Comparison of ENCODE assay signal across 15 mouse cellular contexts in the genomic region with DNA sequence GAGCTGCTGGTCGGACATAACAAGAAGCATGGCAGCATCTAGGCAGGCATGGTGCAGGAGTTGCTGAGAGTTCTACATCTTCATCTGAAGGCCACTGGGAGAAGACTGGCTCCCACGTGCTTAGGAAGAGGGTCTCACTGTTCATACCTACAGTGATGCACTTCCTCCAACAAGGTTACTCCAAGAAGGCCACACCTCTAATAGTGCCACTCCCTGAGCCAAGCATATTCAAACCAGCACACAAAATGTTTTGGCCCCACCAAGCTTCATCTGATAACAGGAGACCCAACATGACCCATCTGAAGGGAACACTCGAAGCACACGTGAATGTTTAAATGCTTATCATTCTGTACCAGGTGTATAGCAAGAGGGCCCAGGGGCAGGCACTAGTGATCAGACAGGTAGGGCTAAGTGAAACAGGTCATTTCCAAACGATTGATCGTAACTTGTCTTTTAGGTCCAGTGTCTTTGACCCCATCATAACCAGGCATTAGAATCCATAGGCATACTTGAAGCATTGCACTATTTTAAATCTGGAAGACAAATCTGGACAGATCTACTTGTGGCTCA. TPM values are rescaled to one million over a fixed set of nuclear protein-coding genes. Genes with fewer than 3 reads are reported as not detected.
DNase-seq lines count a peak whose midpoint lies in the region; ATAC-seq and TF ChIP-seq lines count a peak whose summit lies in the region.
"Had no signal": no experiment of that assay in that cellular context is flagged by ENCODE, and none has a peak within 500 bp of the region (broad histone marks: within the 10 kb centered on the region; RNA-seq: fewer than 3 reads in every experiment).

No protein-coding gene starts in this region.

- no peak for DNase-seq in liver, postnatal 0 days
- no peak for DNase-seq in lung, postnatal 0 days (ENCODE audit: low spot score)
- DNase-seq in lung, postnatal 4 days, result no peak
- DNase-seq in yolk sac, embryonic 10.5 days (ENCODE audit: low spot score), result no peak
- no peak for DNase-seq in B cell, adult 2 months

- no peak overlapping the region for H3K27ac ChIP-seq in liver, embryonic 12.5 days
- H3K27ac ChIP-seq in liver, postnatal 0 days (ENCODE audit: low read depth), result no peak overlapping the region
- no peak overlapping the region for H3K27ac ChIP-seq in lung, postnatal 0 days (ENCODE audit: low read length)
- no peak overlapping the region for H3K27ac ChIP-seq in ES-Bruce4 (ENCODE audit: insufficient read depth, low read length)
- H3K27ac ChIP-seq in intestine, embryonic 16.5 days (ENCODE audit: low read length), result no peak overlapping the region
- H3K27ac ChIP-seq: embryonic facial prominence, embryonic 13.5 days; forebrain, embryonic 10.5 days; limb, embryonic 12.5 days; midbrain, embryonic 15.5 days had no signal

- TF ChIP-seq CTCF in liver, postnatal 0 days (IDR thresholded peaks at IDR 0.05; ENCODE audit: low read depth), result no peak
- no peak for TF ChIP-seq CTCF in lung, postnatal 0 days (IDR thresholded peaks at IDR 0.05)
- no peak for TF ChIP-seq CTCF in ES-Bruce4 (IDR thresholded peaks at IDR 0.05; ENCODE audit: low read depth, low read length)

- no peak for TF ChIP-seq EP300 in liver, postnatal 0 days (IDR thresholded peaks at IDR 0.05; ENCODE audit: low read depth)
- no peak for TF ChIP-seq EP300 in lung, postnatal 0 days (IDR thresholded peaks at IDR 0.05)
- TF ChIP-seq EP300 in ES-Bruce4 (IDR thresholded peaks at IDR 0.05; ENCODE audit: insufficient read depth, low read depth, low read length), result no peak

- WGBS in liver, embryonic 12.5 days (ENCODE audit: insufficient replicate concordance), result 60% methylated on average over 6 of the region's 6 CpGs
- 67% methylated on average over 6 of the region's 6 CpGs for WGBS in liver, postnatal 0 days (ENCODE audit: insufficient replicate concordance)
- 69% methylated on average over 6 of the region's 6 CpGs for WGBS in lung, postnatal 0 days
- 73% methylated on average over 6 of the region's 6 CpGs for WGBS in intestine, embryonic 16.5 days

- H3K9me3 ChIP-seq in liver, embryonic 12.5 days (replicated peaks), result no peaks in the 10 kb centered on the region
- H3K9me3 ChIP-seq in liver, postnatal 0 days (ENCODE audit: low read length), result no peaks in the 10 kb centered on the region
- H3K9me3 ChIP-seq in lung, postnatal 0 days (ENCODE audit: low read length), result no peaks in the 10 kb centered on the region
- no peaks in the 10 kb centered on the region for H3K9me3 ChIP-seq in ES-Bruce4 (replicated peaks; ENCODE audit: control insufficient read depth, insufficient read depth, low read length, poor library complexity, severe bottlenecking)
- H3K9me3 ChIP-seq in intestine, embryonic 16.5 days (ENCODE audit: control insufficient read depth, low read length), result no peaks in the 10 kb centered on the region
- H3K9me3 ChIP-seq: embryonic facial prominence, embryonic 13.5 days; forebrain, embryonic 10.5 days; limb, embryonic 12.5 days; midbrain, embryonic 15.5 days had no signal

- ATAC-seq in liver, embryonic 12.5 days, result no peak
- no peak for ATAC-seq in liver, postnatal 0 days
- ATAC-seq in lung, postnatal 0 days, result 0 out of 2 replicates have a peak, but pooled peaks have one; percentile 16
- peak; percentile 50 for ATAC-seq in intestine, embryonic 16.5 days

- H3K4me3 ChIP-seq in liver, embryonic 12.5 days, result no peak overlapping the region
- no peak overlapping the region for H3K4me3 ChIP-seq in liver, postnatal 0 days (ENCODE audit: low read depth, low read length)
- H3K4me3 ChIP-seq in lung, postnatal 0 days (ENCODE audit: low read depth, low read length), result no peak overlapping the region
- peak overlapping the region; percentile 9; the same call in 1 of the 2 replicates for H3K4me3 ChIP-seq in ES-Bruce4 (ENCODE audit: low read depth, low read length)
- no peak overlapping the region for H3K4me3 ChIP-seq in intestine, embryonic 16.5 days (ENCODE audit: low read length)
- H3K4me3 ChIP-seq: embryonic facial prominence, embryonic 13.5 days; forebrain, embryonic 10.5 days; limb, embryonic 12.5 days; midbrain, embryonic 15.5 days; myocyte had no signal

- H3K36me3 ChIP-seq in liver, embryonic 12.5 days, result no peaks in the 10 kb centered on the region
- H3K36me3 ChIP-seq in liver, postnatal 0 days (replicated peaks; ENCODE audit: insufficient read depth, low read length), result no peaks in the 10 kb centered on the region
- no peaks in the 10 kb centered on the region for H3K36me3 ChIP-seq in lung, postnatal 0 days (ENCODE audit: insufficient read depth, low read length)
- H3K36me3 ChIP-seq in ES-Bruce4 (ENCODE audit: control insufficient read depth, insufficient read depth, low read length, poor library complexity, severe bottlenecking), result no peaks in the 10 kb centered on the region
- no peaks in the 10 kb centered on the region for H3K36me3 ChIP-seq in intestine, embryonic 16.5 days (ENCODE audit: control insufficient read depth, insufficient read depth, low read length)
- H3K36me3 ChIP-seq: embryonic facial prominence, embryonic 13.5 days; forebrain, embryonic 10.5 days; limb, embryonic 12.5 days; midbrain, embryonic 15.5 days had no signal

- 0 out of 2 replicates have a peak overlapping the region, but pooled peaks have one; percentile 5 for H3K4me2 ChIP-seq in liver, embryonic 12.5 days
- H3K4me2 ChIP-seq in liver, postnatal 0 days (ENCODE audit: low read depth, low read length), result no peak overlapping the region
- no peak overlapping the region for H3K4me2 ChIP-seq in lung, postnatal 0 days (replicated peaks; ENCODE audit: low read depth, low read length)
- H3K4me2 ChIP-seq in intestine, embryonic 16.5 days (ENCODE audit: low read depth, low read length), result peak overlapping the region; percentile 19; the same call in 1 of the 2 replicates
- H3K4me2 ChIP-seq: embryonic facial prominence, embryonic 13.5 days; limb, embryonic 12.5 days; liver, embryonic 11.5 days; midbrain, embryonic 15.5 days had no signal

- H3K27me3 ChIP-seq in liver, embryonic 12.5 days (replicated peaks), result no peaks in the 10 kb centered on the region; the same call in 1 of the 2 replicates
- 0 out of 2 replicates have a peak, but pooled peaks cover 3% of the 10 kb centered on the region for H3K27me3 ChIP-seq in liver, postnatal 0 days (ENCODE audit: insufficient read depth, low read length)
- no peaks in the 10 kb centered on the region for H3K27me3 ChIP-seq in lung, postnatal 0 days (replicated peaks; ENCODE audit: insufficient read depth, low read length)
- no peaks in the 10 kb centered on the region for H3K27me3 ChIP-seq in ES-Bruce4 (ENCODE audit: control insufficient read depth, insufficient read depth, low read length, poor library complexity, severe bottlenecking)
- H3K27me3 ChIP-seq in intestine, embryonic 16.5 days (replicated peaks; ENCODE audit: control insufficient read depth, insufficient read depth, low read length), result no peaks in the 10 kb centered on the region
- H3K27me3 ChIP-seq: embryonic facial prominence, embryonic 13.5 days; limb, embryonic 12.5 days; midbrain, embryonic 15.5 days had no signal

- TF ChIP-seq POLR2A in ES-Bruce4 (IDR thresholded peaks at IDR 0.05; ENCODE audit: insufficient read depth, low read length), result no peak

- H3K4me1 ChIP-seq in liver, embryonic 12.5 days, result peaks cover 51% of the 10 kb centered on the region
- peaks cover 21% of the 10 kb centered on the region for H3K4me1 ChIP-seq in liver, postnatal 0 days (ENCODE audit: insufficient read depth)
- H3K4me1 ChIP-seq in lung, postnatal 0 days (ENCODE audit: insufficient read depth, low read depth, low read length), result no peaks in the 10 kb centered on the region
- H3K4me1 ChIP-seq in ES-Bruce4 (ENCODE audit: control insufficient read depth, insufficient read depth, low read length), result peaks cover 8% of the 10 kb centered on the region
- no peaks in the 10 kb centered on the region; the same call in 1 of the 2 replicates for H3K4me1 ChIP-seq in intestine, embryonic 16.5 days (ENCODE audit: control insufficient read depth, insufficient read depth, low read length)
- H3K4me1 ChIP-seq: limb, embryonic 12.5 days; midbrain, embryonic 15.5 days had no signal

- H3K9ac ChIP-seq in liver, embryonic 12.5 days, result no peak overlapping the region
- H3K9ac ChIP-seq in liver, postnatal 0 days (replicated peaks), result no peak overlapping the region; the same call in 1 of the 2 replicates
- no peak overlapping the region for H3K9ac ChIP-seq in lung, postnatal 0 days (replicated peaks; ENCODE audit: low read depth)
- H3K9ac ChIP-seq in ES-Bruce4 (ENCODE audit: low read depth, poor library complexity, severe bottlenecking), result no peak overlapping the region
- H3K9ac ChIP-seq in intestine, embryonic 16.5 days (ENCODE audit: low read depth, low read length), result no peak overlapping the region
- H3K9ac ChIP-seq: embryonic facial prominence, embryonic 13.5 days; forebrain, postnatal 0 days; limb, embryonic 12.5 days; midbrain, embryonic 15.5 days had no signal

RNA-seq across cellular contexts. Expression of gene 2610301B20Rik, which starts 37.7 kb away (rescaled TPM):
- 15.0 and 15.8 TPM in 2 replicates for polyA plus RNA-seq in liver, embryonic 12.5 days (2016; fragmentation: Nextera tagmentation; extraction: Ambion mirVana)
- polyA plus RNA-seq in liver, postnatal 0 days (2015; fragmentation: Nextera tagmentation; extraction: Ambion mirVana), result 5.9 and 6.1 TPM in 2 replicates
- 25.8 and 28.3 TPM in 2 replicates for polyA plus RNA-seq in lung, postnatal 0 days (2015; fragmentation: Nextera tagmentation; extraction: Ambion mirVana)
- 14.3 and 16.9 TPM in 2 replicates for polyA plus RNA-seq in ES-Bruce4 (2011; ENCODE audit: insufficient read depth, insufficient read length, low read depth, missing spikeins)
- polyA plus RNA-seq in intestine, embryonic 16.5 days (2015; fragmentation: Nextera tagmentation; extraction: Ambion mirVana), result 18.8 and 22.0 TPM in 2 replicates

Comparison
In these comparisons a context has a peak if more than half of its experiments do, and no peak if none do; other contexts are left out.
1. H3K4me2 ChIP-seq: peak in liver, embryonic 12.5 days (single experiment) and intestine, embryonic 16.5 days (single experiment); none in liver, postnatal 0 days (single experiment) and lung, postnatal 0 days (single experiment).
2. ATAC-seq: peak in lung, postnatal 0 days (single experiment) and intestine, embryonic 16.5 days (single experiment); none in liver, embryonic 12.5 days (single experiment) and liver, postnatal 0 days (single experiment).